Mouse (Mus musculus): ENCODE results near the gene Mtmr4.

Gene Mtmr4

GRCm38 (mm10) chr11:87591526-87592353, at the start of gene Mtmr4:
Gene Mtmr4, plus strand, starts transcription at chr11:87592162.
- peak; percentile 97 for DNase-seq (ENCODE audit: low read depth)

GRCm38 (mm10) chr11:87542285-87542684, 49.7 kb upstream of the Mtmr4 start:
- no peak for DNase-seq (ENCODE audit: low read depth)

GRCm38 (mm10) chr11:87542906-87543305, 49.1 kb upstream of the Mtmr4 start:
- DNase-seq (ENCODE audit: low read depth) = no peak

DNA sequence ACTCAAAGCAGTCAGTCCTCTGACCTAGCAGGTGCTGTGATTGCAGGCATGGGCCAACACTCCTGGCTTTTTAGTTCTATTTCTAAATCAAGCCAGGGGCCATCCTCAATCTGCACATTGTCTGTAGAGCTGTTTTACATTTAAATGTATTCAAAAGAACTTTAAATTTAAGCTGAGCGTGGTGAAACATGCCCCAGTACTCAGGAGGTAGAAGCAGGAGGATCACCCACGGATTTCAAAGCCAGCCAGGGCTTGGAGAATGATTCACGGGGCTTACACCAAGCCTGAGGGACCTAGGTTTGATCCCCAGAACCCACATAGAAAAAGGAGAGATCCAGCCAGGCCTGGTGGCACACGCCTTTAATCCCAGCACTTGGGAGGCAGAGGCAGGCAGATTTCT, 38.6 kb upstream of the Mtmr4 start:
- DNase-seq (ENCODE audit: low read depth) = no peak

DNA sequence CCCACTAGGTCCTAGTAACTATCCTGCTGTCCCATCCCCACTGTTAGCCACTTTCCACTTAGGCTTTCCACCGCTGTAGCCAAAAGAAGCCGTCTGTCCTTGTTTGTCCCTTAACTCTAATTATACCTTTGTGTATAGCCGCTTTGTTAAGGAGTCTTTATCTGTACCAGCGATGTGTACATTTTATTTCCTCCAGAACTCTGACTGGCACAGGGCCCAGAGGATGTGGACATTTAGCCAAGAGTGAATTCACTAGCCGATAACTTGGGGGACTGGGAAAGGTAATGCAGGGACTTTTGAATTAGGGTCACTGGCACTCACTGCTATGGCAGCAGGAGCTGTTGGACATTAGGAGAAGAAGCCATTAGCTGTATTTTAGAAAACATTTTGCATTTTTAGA, 37.6 kb upstream of the Mtmr4 start:
- DNase-seq (ENCODE audit: low read depth) = no peak

- DNase-seq (ENCODE audit: low read depth) = no peak
These were observed 36.8 kb upstream of the Mtmr4 start for GRCm38 (mm10) chr11:87555106-87555703.

DNA sequence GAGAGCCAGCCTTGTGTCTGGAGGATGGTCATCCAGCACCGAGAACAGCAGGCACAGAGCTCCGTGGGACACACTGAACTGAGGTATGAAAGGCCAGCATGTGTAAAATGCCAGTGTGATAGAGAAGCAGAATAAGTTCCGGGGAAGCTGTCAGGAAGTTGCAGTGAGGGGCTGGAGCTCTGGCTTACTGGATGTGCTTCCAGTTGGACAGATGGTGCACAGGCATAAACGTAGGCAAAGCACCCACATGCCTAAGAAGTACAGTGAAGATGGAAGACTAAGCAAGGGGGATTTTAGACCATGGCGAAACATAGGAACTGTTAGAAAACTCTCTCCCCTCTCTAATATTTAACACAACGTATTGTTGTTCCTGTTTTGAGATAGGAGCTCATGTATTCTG, 30.8 kb upstream of the Mtmr4 start:
- no peak for DNase-seq (ENCODE audit: low read depth)

DNA sequence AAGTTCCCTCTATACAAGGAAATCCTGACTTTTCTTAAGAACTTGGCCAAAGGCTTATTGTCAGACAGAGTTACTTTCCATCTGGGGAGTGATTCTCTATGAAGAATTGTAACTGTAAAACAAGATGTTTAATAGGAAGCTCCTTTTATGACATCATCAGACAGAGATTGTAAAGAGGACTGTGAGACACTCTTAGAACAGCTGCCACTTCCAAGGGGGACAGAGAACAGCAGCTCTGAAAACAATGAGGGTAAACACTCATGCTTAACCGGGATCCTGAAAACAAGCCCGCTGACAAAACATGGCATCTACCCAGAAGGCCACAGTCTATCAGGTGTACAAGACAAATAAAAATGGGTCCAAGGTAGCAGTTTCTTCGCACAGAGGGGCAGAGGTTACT, 25.5 kb upstream of the Mtmr4 start, which contains the start of gene Gm11492:
Gene Gm11492, plus strand, starts transcription at position 153 of the 400 bp plus-strand sequence.
- no peak for DNase-seq (ENCODE audit: low read depth)

DNA sequence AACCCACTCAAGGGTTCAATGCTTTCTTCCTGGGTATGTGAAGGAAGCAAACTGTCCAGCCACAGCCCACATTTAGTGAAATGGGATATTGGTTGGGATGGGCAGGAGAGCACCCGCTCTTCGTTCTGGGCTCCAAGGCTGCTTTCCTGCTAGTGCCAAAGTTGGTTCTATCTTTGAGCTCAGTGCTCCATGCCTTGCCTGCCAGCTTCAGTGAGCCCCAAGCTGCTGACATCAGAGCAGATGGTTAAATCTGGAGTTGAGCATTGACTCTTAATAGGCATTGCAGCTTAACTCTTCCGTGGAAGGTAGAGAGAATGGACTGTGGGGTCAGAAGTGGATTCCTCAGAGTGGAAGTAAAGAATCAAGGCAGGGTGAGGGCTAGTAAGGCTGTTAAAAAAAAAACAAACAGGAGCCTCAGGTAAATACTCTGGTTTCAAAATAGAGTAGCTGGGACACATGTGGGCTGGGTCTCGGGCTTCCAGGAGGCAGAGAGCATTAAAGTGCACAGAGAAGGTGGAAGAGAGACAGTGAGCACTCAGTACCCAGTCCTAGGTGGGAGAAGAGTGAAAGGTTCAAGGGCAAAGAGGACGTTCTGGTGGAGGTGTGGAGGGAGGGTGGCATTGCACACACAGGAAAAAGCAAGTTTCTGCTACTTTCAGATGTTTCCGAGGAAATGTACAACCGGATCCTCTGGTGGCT, 23.6 kb upstream of the Mtmr4 start, which contains the start of gene Sept4:
Gene Sept4, plus strand, starts transcription at position 649 of the 699 bp plus-strand sequence.
- DNase-seq (ENCODE audit: low read depth) = no peak

- no peak for DNase-seq (ENCODE audit: low read depth)
These were observed 21.2 kb upstream of the Mtmr4 start for GRCm38 (mm10) chr11:87570743-87571142.

GRCm38 (mm10) chr11:87571361-87571950, 20.5 kb upstream of the Mtmr4 start:
- no peak for DNase-seq (ENCODE audit: low read depth)

DNA sequence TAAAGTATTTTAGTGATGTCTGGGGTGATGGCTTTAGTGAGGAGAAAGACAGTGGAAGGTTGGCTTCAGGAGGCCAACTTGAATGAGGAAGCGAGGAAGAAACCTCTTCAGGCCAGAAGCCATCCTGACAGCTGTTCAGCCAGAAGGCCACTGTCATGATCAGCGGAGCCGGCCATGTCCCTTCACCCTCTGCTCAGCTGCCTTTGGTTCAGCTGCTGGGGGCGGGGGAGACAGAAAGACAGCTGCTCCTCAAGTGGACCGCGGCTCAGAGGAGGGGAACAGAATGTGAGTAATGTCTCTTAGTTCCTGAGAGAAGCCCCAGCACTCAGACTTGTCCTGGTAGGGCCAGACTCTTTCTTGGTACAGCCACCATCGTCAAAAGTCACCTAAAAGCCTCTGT, 18.2 kb upstream of the Mtmr4 start:
- no peak for DNase-seq (ENCODE audit: low read depth)

DNA sequence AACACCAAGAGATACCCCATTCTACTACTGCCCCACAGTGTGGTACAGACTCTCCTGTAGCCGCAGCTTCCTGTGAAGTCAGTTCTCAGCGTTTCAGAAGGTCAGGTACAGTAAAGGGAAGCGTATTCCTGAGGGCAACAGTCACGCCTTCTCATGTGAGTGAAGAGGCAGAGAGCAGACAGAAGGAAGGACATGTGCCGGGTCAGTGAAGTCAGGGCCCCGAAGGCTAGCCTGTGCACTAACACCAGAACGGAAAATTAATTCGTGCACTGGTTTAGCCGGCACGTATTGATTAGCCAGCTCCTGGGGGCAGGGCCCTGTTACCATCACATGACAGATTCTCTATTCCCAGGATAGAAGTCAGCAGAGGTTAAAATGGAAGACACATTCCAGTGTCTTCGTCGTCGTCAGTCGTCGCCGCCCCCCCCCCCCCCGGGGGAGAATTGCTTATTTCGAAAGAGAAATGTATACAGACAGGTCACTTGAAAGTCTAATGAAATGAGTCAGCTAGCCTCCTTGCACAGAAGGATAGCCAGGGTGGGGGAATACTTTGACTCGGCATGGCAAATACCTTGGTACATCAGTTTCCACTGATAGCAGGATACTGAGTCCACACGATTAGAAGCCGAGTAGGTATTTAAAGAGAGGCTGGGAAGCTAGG, 17.3 kb upstream of the Mtmr4 start:
- DNase-seq (ENCODE audit: low read depth) = no peak

DNA sequence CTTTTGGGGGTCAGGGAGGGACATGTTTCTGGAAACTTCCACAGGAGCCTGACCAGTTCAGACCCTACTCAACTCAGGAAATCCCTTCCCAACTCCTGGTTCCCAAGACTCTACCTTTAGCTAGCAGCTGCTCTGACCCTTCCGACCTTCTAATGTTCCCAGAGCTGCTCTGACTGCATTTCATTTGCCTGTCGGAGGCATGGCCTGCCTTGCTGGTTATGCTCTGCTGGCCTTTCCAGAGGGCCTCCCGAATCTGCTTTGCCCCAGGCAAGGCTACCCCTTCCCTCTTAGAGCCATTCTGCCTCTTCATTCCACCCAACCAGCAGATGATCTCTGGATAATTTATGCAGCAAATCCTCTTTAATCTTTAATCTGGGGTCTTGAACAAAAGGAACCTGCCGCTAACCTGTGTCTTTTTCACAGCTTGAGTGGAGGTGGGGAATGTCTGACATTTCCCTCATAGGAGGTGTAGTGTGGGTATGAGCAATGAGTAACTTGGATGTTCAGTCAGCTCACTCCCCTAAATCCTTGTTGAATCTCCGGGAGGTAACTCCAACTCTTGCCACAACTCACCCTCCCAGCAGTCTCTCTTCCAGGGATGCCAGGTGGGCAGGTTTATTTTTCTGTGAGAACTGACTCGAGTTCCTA, 14.2 kb upstream of the Mtmr4 start:
- no peak for DNase-seq (ENCODE audit: low read depth)

- DNase-seq (ENCODE audit: low read depth) = no peak
These were observed 13.6 kb upstream of the Mtmr4 start for GRCm38 (mm10) chr11:87578249-87578962.

DNA sequence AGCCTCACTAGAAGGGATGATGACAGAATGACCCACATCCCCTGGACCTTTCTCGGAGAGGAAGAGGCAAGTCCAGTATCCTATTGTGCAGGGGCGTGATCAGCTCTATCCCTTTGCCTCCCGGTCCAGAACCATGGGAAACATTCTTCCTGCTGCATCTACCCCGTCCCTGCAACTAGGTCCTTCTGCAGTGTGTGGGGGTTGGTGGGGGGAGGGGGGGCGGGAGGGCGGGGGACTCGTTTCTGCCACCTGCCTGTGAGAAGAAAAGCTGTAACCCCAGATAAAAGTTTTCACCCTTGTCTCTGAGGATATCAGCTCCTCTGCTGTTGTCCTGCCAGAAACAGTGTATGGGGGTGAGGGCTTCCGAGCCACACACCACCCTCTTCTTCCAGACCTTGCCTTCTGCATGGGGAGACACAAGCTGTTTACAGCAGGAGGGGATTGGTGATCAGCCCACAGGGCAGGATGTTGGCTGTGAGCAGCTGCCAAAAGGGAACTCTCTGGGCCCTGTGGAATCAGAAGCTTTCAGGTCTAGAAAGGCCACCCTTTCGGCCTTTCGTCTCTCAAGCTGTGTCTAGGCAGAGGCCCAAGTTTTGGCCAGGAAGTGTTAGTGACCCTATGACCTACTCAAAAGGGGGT, 12.9 kb upstream of the Mtmr4 start:
- DNase-seq (ENCODE audit: low read depth) = no peak

DNA sequence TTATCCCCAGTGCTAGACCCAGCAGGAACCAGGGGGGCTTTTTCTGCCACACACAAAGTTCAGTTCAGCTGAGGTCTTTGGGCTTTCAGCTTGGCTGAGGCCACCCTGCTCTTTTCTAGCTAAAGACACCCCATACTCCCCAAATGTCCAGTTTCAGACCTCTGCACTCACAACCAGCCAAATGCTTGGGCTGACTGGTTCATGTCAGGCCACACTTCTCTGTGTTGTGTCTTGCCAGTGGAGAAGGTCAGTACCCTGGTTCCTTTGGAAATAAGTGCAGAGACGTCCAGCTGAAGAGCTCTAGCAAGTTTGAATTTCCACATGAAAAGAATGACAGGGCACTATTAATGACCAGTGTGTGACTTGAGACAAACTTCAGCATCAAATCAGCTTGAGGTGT, 12.2 kb upstream of the Mtmr4 start:
- no peak for DNase-seq (ENCODE audit: low read depth)

- no peak for DNase-seq (ENCODE audit: low read depth)
These were observed 11.3 kb upstream of the Mtmr4 start for GRCm38 (mm10) chr11:87580543-87581085.

DNA sequence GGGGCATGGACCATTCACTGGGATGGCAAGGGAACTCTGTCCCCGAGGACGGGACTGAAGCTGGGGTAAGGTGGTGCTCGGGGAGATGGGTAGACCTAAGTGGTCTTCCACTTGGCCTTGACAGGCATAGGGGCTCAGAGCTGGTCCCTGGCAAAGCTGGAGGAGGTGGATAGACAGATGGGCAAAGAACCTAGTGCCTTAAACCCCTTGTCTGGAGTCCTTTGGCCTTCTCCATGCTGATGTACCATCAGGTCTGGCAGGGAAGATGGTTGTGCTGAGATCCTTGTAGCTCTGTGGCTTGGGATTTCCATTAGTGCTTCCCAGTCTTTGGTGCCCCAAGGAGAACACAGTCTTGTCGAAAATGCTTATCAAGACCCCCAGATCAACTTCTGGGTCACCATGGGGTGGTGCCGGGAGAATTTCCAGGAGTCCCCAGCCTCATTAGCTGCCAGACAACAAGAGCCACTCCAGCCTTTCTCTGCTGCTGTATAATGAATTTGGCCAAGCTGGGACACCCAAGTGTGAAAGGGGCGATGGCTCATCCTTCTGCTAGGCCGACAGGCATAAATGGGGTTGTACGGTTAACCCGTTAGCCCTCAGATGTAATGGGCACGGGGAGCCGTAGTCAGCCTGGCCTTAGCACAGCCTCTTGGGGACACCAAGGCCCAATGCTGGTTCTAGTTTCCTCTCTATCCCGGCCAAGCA, 10.6 kb upstream of the Mtmr4 start:
- no peak for DNase-seq (ENCODE audit: low read depth)

All from c-Kit-positive CD71-positive TER-119-negative erythroid progenitor cells, embryonic 14.5 days (primary cell).